23 mouse cellular contexts compared by ENCODE assay signal in genomic region chr13:85437009-85437408, GRCm38 (mm10).
A peak's percentile ranks its signal among the peaks of the same experiment; 100 is the strongest.
DNase-seq lines count a peak whose midpoint lies in the region; ATAC-seq lines count a peak whose summit lies in the region.
"Had no signal": no experiment of that assay in that cellular context is flagged by ENCODE, and none has a peak within 500 bp of the region (broad histone marks: within the 10 kb centered on the region; RNA-seq: fewer than 3 reads in every experiment).

No protein-coding gene starts in this region.

- 78% methylated on average over 4 of the region's 4 CpGs for WGBS in heart, embryonic 15.5 days

- no peak overlapping the region for H3K4me2 ChIP-seq in heart, embryonic 15.5 days
- H3K4me2 ChIP-seq: forebrain, embryonic 15.5 days; hindbrain, embryonic 12.5 days had no signal

- no peaks in the 10 kb centered on the region for H3K27me3 ChIP-seq in heart, embryonic 15.5 days
- H3K27me3 ChIP-seq: CH12.LX; forebrain, embryonic 15.5 days; hindbrain, embryonic 12.5 days had no signal

- DNase-seq in frontal cortex, postnatal 10 days (ENCODE audit: low spot score in 2 of 2), result no peak
- no peak for DNase-seq in heart, adult 9 months (ENCODE audit: low spot score in 2 of 2)
- DNase-seq in layer of hippocampus, adult 18-20 months (ENCODE audit: low spot score in 2 of 2), result peak; percentile 25 to 79
- DNase-seq in layer of hippocampus, postnatal 25 days (ENCODE audit: extremely low spot score in 1 of 2, low spot score in 1 of 2), result no peak
- peak; percentile 61 for DNase-seq in layer of hippocampus, adult 9-11 months
- DNase-seq in Muller cell, postnatal 12 days (ENCODE audit: inconsistent ontology term), result no peak
- DNase-seq: adrenal gland, adult 2 months; adrenal gland, postnatal 25 days; cerebellum, adult 2 months; cerebellum, postnatal 10 days; gastrocnemius, postnatal 36 days; heart, adult 18-20 months; heart, postnatal 4 days; kidney, adult 8-10 months had no signal

- H3K9me3 ChIP-seq in heart, embryonic 15.5 days (replicated peaks), result no peaks in the 10 kb centered on the region
- H3K9me3 ChIP-seq: embryonic facial prominence, embryonic 10.5 days; forebrain, embryonic 15.5 days; hindbrain, embryonic 12.5 days had no signal

- peak; percentile 67 for ATAC-seq in frontal cortex, adult (ENCODE audit: low TSS enrichment)
- no peak for ATAC-seq in heart, embryonic 15.5 days (replicated peaks; ENCODE audit: insufficient number of reproducible peaks, insufficient read depth, low FRiP score, low read depth)
- ATAC-seq: forebrain, embryonic 15.5 days; hindbrain, embryonic 16.5 days; inflammation-experienced regulatory T-cells, adult 6 months; intestine, postnatal 0 days had no signal

- peak overlapping the region; percentile 66; the same call in 1 of the 2 replicates for H3K27ac ChIP-seq in heart, embryonic 15.5 days
- H3K27ac ChIP-seq: embryonic facial prominence, embryonic 10.5 days; forebrain, embryonic 15.5 days; hindbrain, embryonic 12.5 days had no signal

- no peaks in the 10 kb centered on the region for H3K36me3 ChIP-seq in heart, embryonic 15.5 days
- H3K36me3 ChIP-seq: embryonic facial prominence, embryonic 10.5 days; forebrain, embryonic 15.5 days; hindbrain, embryonic 12.5 days had no signal

- no peak overlapping the region for H3K9ac ChIP-seq in heart, embryonic 15.5 days
- H3K9ac ChIP-seq: forebrain, embryonic 15.5 days; hindbrain, embryonic 12.5 days had no signal

- H3K4me1 ChIP-seq in heart, embryonic 15.5 days (replicated peaks), result 0 out of 2 replicates have a peak, but pooled peaks cover 4% of the 10 kb centered on the region
- H3K4me1 ChIP-seq: embryonic facial prominence, embryonic 10.5 days; forebrain, embryonic 15.5 days; hindbrain, embryonic 12.5 days had no signal

- no peak overlapping the region for H3K4me3 ChIP-seq in heart, embryonic 15.5 days
- H3K4me3 ChIP-seq: embryonic facial prominence, embryonic 10.5 days; forebrain, embryonic 15.5 days; hindbrain, embryonic 12.5 days had no signal

Comparison
In these comparisons a context has a peak if more than half of its experiments do, and no peak if none do; other contexts are left out.
1. DNase-seq: peak in layer of hippocampus, adult 18-20 months (2 of 2) and layer of hippocampus, adult 9-11 months (single experiment); none in frontal cortex, postnatal 10 days (0 of 2), heart, adult 9 months (0 of 2), layer of hippocampus, postnatal 25 days (0 of 2) and Muller cell, postnatal 12 days (single experiment).